Mouse (Mus musculus) hindbrain, embryonic 10.5 days (tissue): ENCODE measurements around the gene Atg16l2. TPM values are rescaled to one million over a fixed set of nuclear protein-coding genes. Genes with fewer than 3 reads are reported as not detected.

Experiments used
- DNase-seq: peaks from one replicate; pipeline ENCODE4 v3.0.0-alpha.2; 2017; ENCODE audit warnings: low spot score
- H3K27ac ChIP-seq: fragments of 300-500 bp; sonication (generic); 2 replicates; pipeline ENCODE4 v1.5.1; 2016; ENCODE audit warnings: mild to moderate bottlenecking, moderate library complexity
- H3K27me3 ChIP-seq: fragments of 300-500 bp; sonication (generic); 2 replicates; pipeline ENCODE4 v1.6.1; 2016; ENCODE audit warnings: mild to moderate bottlenecking; ENCODE audit not compliant: poor library complexity, insufficient read depth, severe bottlenecking
- H3K36me3 ChIP-seq: fragments of 300-500 bp; sonication (generic); 2 replicates; pipeline ENCODE4 v1.6.1; 2016; ENCODE audit warnings: mild to moderate bottlenecking, moderate library complexity
- H3K4me1 ChIP-seq: fragments of 300-500 bp; sonication (generic); replicated peaks from 2 replicates; pipeline ENCODE4 v1.6.1; 2016; ENCODE audit warnings: mild to moderate bottlenecking
- H3K4me3 ChIP-seq: fragments of 300-500 bp; sonication (generic); 2 replicates; pipeline ENCODE4 v1.5.1; 2016; ENCODE audit warnings: mild to moderate bottlenecking, moderate library complexity
- H3K9me3 ChIP-seq: fragments of 300-500 bp; sonication (generic); 2 replicates; pipeline ENCODE4 v1.6.1; 2016; ENCODE audit warnings: mild to moderate bottlenecking, moderate library complexity
- WGBS: fragments of 180-500 bp; shearing (Covaris S2); methylation state at CpG from one replicate; pipeline ENCODE4 v1.1.7; 2016; 5-methylcytosine and 5-hydroxymethylcytosine counted together
- polyA plus RNA-seq: library from polyadenylated mRNA; unstranded; fragments of >200 nt; fragmentation: Nextera tagmentation; extraction: Ambion mirVana; gene quantifications from 2 replicates; pipeline ENCODE4 v1.2.1, GENCODE M21; 2016

Atg16l2 gene
- polyA plus RNA-seq, 1 experiment from 2014 or later, result 13.8 TPM

- no peak for DNase-seq
- no peaks in the 10 kb centered on the region for H3K36me3 ChIP-seq
- no peaks in the 10 kb centered on the region for H3K9me3 ChIP-seq
- H3K4me1 ChIP-seq, result peaks cover 25% of the 10 kb centered on the region; the same call in 1 of the 2 replicates
- no peaks in the 10 kb centered on the region for H3K27me3 ChIP-seq
- no peak overlapping the region for H3K4me3 ChIP-seq
- H3K27ac ChIP-seq, result peak overlapping the region; percentile 40; the same call in 1 of the 2 replicates
- 74% methylated on average over 10 of the region's 10 CpGs for WGBS
Measured at GRCm38 (mm10) chr7:101330074-101330840, 28.2 kb upstream of the Atg16l2 start.

GRCm38 (mm10) chr7:101329606-101330005 lies 27.6 kb upstream of the Atg16l2 start:
- no peak overlapping the region for H3K27ac ChIP-seq
- peaks cover 26% of the 10 kb centered on the region; the same call in 1 of the 2 replicates for H3K4me1 ChIP-seq
- no peak overlapping the region for H3K4me3 ChIP-seq
- H3K36me3 ChIP-seq, result no peaks in the 10 kb centered on the region
- DNase-seq, result no peak
- peaks cover 4% of the 10 kb centered on the region; the same call in 1 of the 2 replicates for H3K27me3 ChIP-seq
- 77% methylated on average over 4 of the region's 4 CpGs for WGBS
- H3K9me3 ChIP-seq, result no peaks in the 10 kb centered on the region

- H3K9me3 ChIP-seq, result no peaks in the 10 kb centered on the region
- H3K36me3 ChIP-seq, result no peaks in the 10 kb centered on the region
- DNase-seq, result no peak
- peaks cover 6% of the 10 kb centered on the region; the same call in 1 of the 2 replicates for H3K27me3 ChIP-seq
- H3K27ac ChIP-seq, result no peak overlapping the region
- no peak overlapping the region for H3K4me3 ChIP-seq
- H3K4me1 ChIP-seq, result peaks cover 29% of the 10 kb centered on the region; the same call in 1 of the 2 replicates
- 75% methylated on average over 4 of the region's 4 CpGs for WGBS
Measured at GRCm38 (mm10) chr7:101328621-101329158, 26.6 kb upstream of the Atg16l2 start.

- Histone ChIP-seq H3K4me1 (peaks cover 35% of the 10 kb centered on the region), H3K27ac (no peak overlapping the region), H3K9me3 (no peaks in the 10 kb centered on the region), H3K4me3 (no peak overlapping the region), H3K36me3 (no peaks in the 10 kb centered on the region), H3K27me3 (peaks cover 15% of the 10 kb centered on the region)
- no peak for DNase-seq
- WGBS, result 86% methylated on average over 2 of the region's 2 CpGs
Measured at GRCm38 (mm10) chr7:101327786-101328185, 25.7 kb upstream of the Atg16l2 start.

- Histone ChIP-seq H3K4me3 (no peak overlapping the region), H3K9me3 (no peaks in the 10 kb centered on the region), H3K4me1 (peaks cover 38% of the 10 kb centered on the region), H3K36me3 (no peaks in the 10 kb centered on the region), H3K27ac (no peak overlapping the region), H3K27me3 (peaks cover 21% of the 10 kb centered on the region)
- no peak for DNase-seq
- WGBS, result 61% methylated on average over 5 of the region's 5 CpGs
Measured at GRCm38 (mm10) chr7:101327263-101327662, 25.2 kb upstream of the Atg16l2 start.

- WGBS, result 80% methylated on average over 5 of the region's 5 CpGs
- Histone ChIP-seq H3K4me3 (no peak overlapping the region), H3K27ac (no peak overlapping the region), H3K27me3 (peaks cover 33% of the 10 kb centered on the region), H3K36me3 (no peaks in the 10 kb centered on the region), H3K9me3 (no peaks in the 10 kb centered on the region), H3K4me1 (peaks cover 49% of the 10 kb centered on the region)
- DNase-seq, result no peak
Measured at GRCm38 (mm10) chr7:101326006-101326405, 24.0 kb upstream of the Atg16l2 start.

GRCm38 (mm10) chr7:101324142-101324962 lies 22.3 kb upstream of the Atg16l2 start:
- H3K27ac ChIP-seq, result no peak overlapping the region
- H3K36me3 ChIP-seq, result no peaks in the 10 kb centered on the region
- H3K27me3 ChIP-seq, result peaks cover 49% of the 10 kb centered on the region
- peaks cover 45% of the 10 kb centered on the region for H3K4me1 ChIP-seq
- WGBS, result 69% methylated on average over 6 of the region's 6 CpGs
- no peaks in the 10 kb centered on the region for H3K9me3 ChIP-seq
- no peak overlapping the region for H3K4me3 ChIP-seq
- DNase-seq, result no peak

- Histone ChIP-seq H3K4me3 (no peak overlapping the region), H3K9me3 (no peaks in the 10 kb centered on the region), H3K27ac (no peak overlapping the region), H3K36me3 (no peaks in the 10 kb centered on the region), H3K4me1 (peaks cover 37% of the 10 kb centered on the region), H3K27me3 (peaks cover 61% of the 10 kb centered on the region)
- WGBS, result 71% methylated on average over 4 of the region's 4 CpGs
- no peak for DNase-seq
Measured at GRCm38 (mm10) chr7:101323141-101323594, 21.1 kb upstream of the Atg16l2 start.

GRCm38 (mm10) chr7:101321218-101321827 lies 19.3 kb upstream of the Atg16l2 start:
- whole genome bisulfite sequencing, result under 1% methylated on average over 60 of the region's 61 CpGs
- no peaks in the 10 kb centered on the region for H3K9me3 ChIP-seq
- peaks cover 37% of the 10 kb centered on the region for H3K4me1 ChIP-seq
- no peaks in the 10 kb centered on the region for H3K36me3 ChIP-seq
- peak overlapping the region; percentile 85 for H3K27ac ChIP-seq
- H3K4me3 ChIP-seq, result peak overlapping the region; percentile 82
- peak; percentile 58 for DNase-seq
- H3K27me3 ChIP-seq, result peaks cover 68% of the 10 kb centered on the region

- H3K9me3 ChIP-seq, result no peaks in the 10 kb centered on the region
- peak; percentile 62 for DNase-seq
- H3K4me3 ChIP-seq, result peak overlapping the region; percentile 82
- peak overlapping the region; percentile 85 for H3K27ac ChIP-seq
- peaks cover 37% of the 10 kb centered on the region for H3K4me1 ChIP-seq
- WGBS, result 7% methylated on average over 29 of the region's 37 CpGs
- peaks cover 68% of the 10 kb centered on the region for H3K27me3 ChIP-seq
- no peaks in the 10 kb centered on the region for H3K36me3 ChIP-seq
Measured at GRCm38 (mm10) chr7:101320399-101321217, 18.6 kb upstream of the Atg16l2 start.

GRCm38 (mm10) chr7:101319796-101320195 lies 17.7 kb upstream of the Atg16l2 start:
- H3K27me3 ChIP-seq, result peaks cover 65% of the 10 kb centered on the region
- WGBS, result 86% methylated on average over 1 of the region's 1 CpGs
- DNase-seq, result no peak
- H3K4me1 ChIP-seq, result peaks cover 37% of the 10 kb centered on the region
- H3K9me3 ChIP-seq, result no peaks in the 10 kb centered on the region
- H3K4me3 ChIP-seq, result 0 out of 2 replicates have a peak overlapping the region, but pooled peaks have one; percentile 82
- H3K36me3 ChIP-seq, result no peaks in the 10 kb centered on the region
- no peak overlapping the region for H3K27ac ChIP-seq

- H3K9me3 ChIP-seq, result no peaks in the 10 kb centered on the region
- WGBS, result 76% methylated on average over 4 of the region's 4 CpGs
- no peak overlapping the region for H3K4me3 ChIP-seq
- no peak overlapping the region for H3K27ac ChIP-seq
- peaks cover 63% of the 10 kb centered on the region for H3K27me3 ChIP-seq
- DNase-seq, result no peak
- no peaks in the 10 kb centered on the region for H3K36me3 ChIP-seq
- peaks cover 33% of the 10 kb centered on the region for H3K4me1 ChIP-seq
Measured at GRCm38 (mm10) chr7:101318848-101319247, 16.8 kb upstream of the Atg16l2 start.
